Mouse (Mus musculus) CH12.LX (cell line): ENCODE data around the gene Ube2u. TPM values are rescaled to one million over a fixed set of nuclear protein-coding genes. Genes with fewer than 3 reads are reported as not detected.
"Not testable (repeated sequence)": the region's sequence is repeated elsewhere in the genome, so short reads cannot be mapped to it uniquely, and the experiment has no call there.

Experiments used
- DNase-seq: peaks from one replicate; pipeline ENCODE4 v3.0.0-alpha.2; 2013; ENCODE audit errors: extremely low read depth
- H3K27ac ChIP-seq: 2 replicates; pipeline ENCODE4 v1.5.1; 2012; ENCODE audit warnings: low read depth, mild to moderate bottlenecking, control low read depth, moderate library complexity; ENCODE audit not compliant: insufficient read depth
- H3K27me3 ChIP-seq: replicated peaks from 2 replicates; pipeline ENCODE3; 2012; ENCODE audit warnings: inconsistent platforms
- H3K36me3 ChIP-seq, 2 experiments: replicated peaks in 1 of 2; 2 replicates each; pipeline versions ENCODE3 to v1.6.1; 2012; ENCODE audit warnings: inconsistent platforms in 1 of 2, low read length in 1 of 2, mild to moderate bottlenecking in 1 of 2, mixed read lengths in 1 of 2, moderate library complexity in 1 of 2; ENCODE audit not compliant: control insufficient read depth in 1 of 2, insufficient read depth in 1 of 2
- H3K4me1 ChIP-seq, 2 experiments: 2 replicates each; pipeline ENCODE4 v1.6.1; 2012; ENCODE audit warnings: inconsistent platforms in 1 of 2, moderate library complexity in 1 of 2; ENCODE audit not compliant: insufficient read depth in 2 of 2, control insufficient read depth in 1 of 2
- H3K4me2 ChIP-seq: 2 replicates; pipeline ENCODE4 v1.6.1; 2012; ENCODE audit warnings: low read depth, mild to moderate bottlenecking, control low read depth; ENCODE audit not compliant: poor library complexity, insufficient read depth, severe bottlenecking
- H3K4me3 ChIP-seq, 3 experiments: fragments of 150-350 bp in 1 of 3; sonication (generic) in 1 of 3; replicated peaks in 1 of 3; 2 replicates each; pipeline versions ENCODE3 to v1.5.1; 2011 to 2012; ENCODE audit warnings: low read depth in 2 of 3, low read length in 2 of 3, mild to moderate bottlenecking in 2 of 3, moderate library complexity in 2 of 3, control low read depth in 1 of 3, improper control_type of control experiment in 1 of 3, inconsistent platforms in 1 of 3, mixed read lengths in 1 of 3; ENCODE audit not compliant: poor library complexity in 1 of 3
- H3K79me2 ChIP-seq: replicated peaks from 2 replicates; pipeline ENCODE4 v1.6.1; 2012; ENCODE audit warnings: mild to moderate bottlenecking, moderate library complexity; ENCODE audit not compliant: control insufficient read depth, poor library complexity, insufficient read depth, severe bottlenecking; ENCODE audit errors: extremely low read depth
- H3K9ac ChIP-seq: 2 replicates; pipeline ENCODE4 v1.6.1; 2012; ENCODE audit warnings: low read depth, mild to moderate bottlenecking, control low read depth, moderate library complexity; ENCODE audit not compliant: insufficient read depth
- H3K9me3 ChIP-seq: replicated peaks from 2 replicates; pipeline ENCODE3; 2012; ENCODE audit warnings: low read length, inconsistent platforms, mixed read lengths
- BHLHE40 ChIP-seq: IDR thresholded peaks from 2 replicates; pipeline ENCODE4 v1.6.1; 2011; ENCODE audit warnings: mild to moderate bottlenecking, low read depth, low read length, improper control_type of control experiment
- JUN ChIP-seq: IDR thresholded peaks from 2 replicates; pipeline ENCODE4 v1.6.1; 2011; ENCODE audit warnings: low read depth, mild to moderate bottlenecking, low read length, improper control_type of control experiment, moderate library complexity; ENCODE audit not compliant: insufficient read depth
- KAT2A ChIP-seq: IDR thresholded peaks from 2 replicates; pipeline ENCODE4 v1.6.1; 2012; ENCODE audit warnings: low read length, improper control_type of control experiment, inconsistent platforms; ENCODE audit not compliant: insufficient replicate concordance
- MAFK ChIP-seq: IDR thresholded peaks from 2 replicates; pipeline ENCODE4 v1.6.1; 2011; ENCODE audit warnings: low read length, improper control_type of control experiment; ENCODE audit not compliant: insufficient replicate concordance
- MAZ ChIP-seq: IDR thresholded peaks from 2 replicates; pipeline ENCODE4 v1.6.1; 2012; ENCODE audit warnings: low read depth, mild to moderate bottlenecking, inconsistent platforms, low read length, improper control_type of control experiment, moderate library complexity
- MEF2A ChIP-seq: IDR thresholded peaks from 2 replicates; pipeline ENCODE4 v1.6.1; 2014; ENCODE audit warnings: low read depth, mild to moderate bottlenecking, inconsistent platforms, low read length, improper control_type of control experiment, borderline replicate concordance
- MXI1 ChIP-seq: IDR thresholded peaks from 2 replicates; pipeline ENCODE4 v1.6.1; 2011; ENCODE audit warnings: mild to moderate bottlenecking, low read depth, low read length, improper control_type of control experiment
- NELFE ChIP-seq: IDR thresholded peaks from 2 replicates; pipeline ENCODE4 v1.6.1; 2011; ENCODE audit warnings: low read depth, low read length, improper control_type of control experiment
- RCOR1 ChIP-seq: conservative IDR thresholded peaks from 2 replicates; pipeline ENCODE4 v1.6.1; 2012; ENCODE audit warnings: low read depth, mild to moderate bottlenecking, inconsistent platforms, low read length, improper control_type of control experiment
- TCF12 ChIP-seq: IDR thresholded peaks from 2 replicates; pipeline ENCODE4 v1.6.1; 2014; ENCODE audit warnings: low read depth, mild to moderate bottlenecking, inconsistent platforms, low read length, improper control_type of control experiment
- UBTF ChIP-seq: IDR thresholded peaks from 2 replicates; pipeline ENCODE4 v1.6.1; 2012; ENCODE audit warnings: low read depth, mild to moderate bottlenecking, inconsistent platforms, low read length, improper control_type of control experiment, moderate library complexity
- dilution Hi-C: fragments of 300-500 bp; cut with MboI; formaldehyde crosslinking; loops from 2 replicates; pipeline ENCODE4 v1.14.3; 2020; ENCODE audit warnings: low sequenced_read_pairs; ENCODE audit not compliant: extremely low pct_unique_long_range_greater_than_20kb, extremely low pct_ligation_motif_present
- in situ Hi-C: fragments of 300-500 bp; cut with MboI; formaldehyde crosslinking; loops from 3 replicates; pipeline ENCODE4 v1.14.3; 2019; ENCODE audit warnings: low sequenced_read_pairs, low pct_ligation_motif_present, low pct_unique_long_range_greater_than_20kb, mixed read lengths
- polyA plus RNA-seq: library from polyadenylated mRNA; unstranded; fragments of >175 nt; gene quantifications from 2 replicates; pipeline ENCODE4 v1.2.1, GENCODE M21; 2012; ENCODE audit warnings: low read depth; ENCODE audit not compliant: insufficient read length
- total RNA-seq, 2 experiments: library from RNA; depleted of rRNA; stranded (reverse); fragments of 300-350 nt in 1 of 2; fragments of >200 nt in 1 of 2; gene quantifications; 2 replicates each; pipeline ENCODE4 v1.2.3; 2012 to 2014

The Ube2u gene
- total and polyA plus RNA-seq, 3 experiments, result not detected

DNA sequence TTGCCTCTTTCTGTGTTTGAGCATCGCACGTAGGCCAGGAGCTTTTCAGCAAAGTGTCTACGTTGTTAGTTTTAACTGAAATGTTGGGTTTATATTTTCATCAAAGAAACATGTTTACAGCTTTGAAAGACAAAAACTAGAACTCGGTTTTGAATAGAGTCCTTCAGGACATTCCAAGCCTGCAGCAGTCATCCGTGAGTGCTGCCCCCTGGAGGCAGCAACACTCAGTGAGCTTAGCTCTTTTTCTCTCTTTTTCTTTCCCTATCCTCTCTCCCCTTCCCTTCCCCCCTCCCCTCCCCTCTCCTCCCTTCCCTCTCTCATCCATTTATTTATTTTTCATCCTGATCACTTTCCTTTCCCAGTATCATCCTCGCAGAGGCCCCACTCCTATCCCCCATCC lies 19.5 kb downstream of the Ube2u start:
- in situ Hi-C loops (no loop called here), dilution Hi-C loops (no loop called here)
- no peak overlapping the region for H3K4me2 ChIP-seq
- no peaks in the 10 kb centered on the region for H3K4me1 ChIP-seq
- no peaks in the 10 kb centered on the region for H3K27me3 ChIP-seq
- no peak for TF ChIP-seq MAFK
- TF ChIP-seq, all 38 proteins: peak for 0
- Histone ChIP-seq H3K4me3 (no peak overlapping the region), H3K36me3 (no peaks in the 10 kb centered on the region), H3K9ac (no peak overlapping the region), H3K27ac (no peak overlapping the region), H3K9me3 (peaks cover 24% of the 10 kb centered on the region), H3K79me2 (no peaks in the 10 kb centered on the region)
- DNase-seq, result no peak

DNA sequence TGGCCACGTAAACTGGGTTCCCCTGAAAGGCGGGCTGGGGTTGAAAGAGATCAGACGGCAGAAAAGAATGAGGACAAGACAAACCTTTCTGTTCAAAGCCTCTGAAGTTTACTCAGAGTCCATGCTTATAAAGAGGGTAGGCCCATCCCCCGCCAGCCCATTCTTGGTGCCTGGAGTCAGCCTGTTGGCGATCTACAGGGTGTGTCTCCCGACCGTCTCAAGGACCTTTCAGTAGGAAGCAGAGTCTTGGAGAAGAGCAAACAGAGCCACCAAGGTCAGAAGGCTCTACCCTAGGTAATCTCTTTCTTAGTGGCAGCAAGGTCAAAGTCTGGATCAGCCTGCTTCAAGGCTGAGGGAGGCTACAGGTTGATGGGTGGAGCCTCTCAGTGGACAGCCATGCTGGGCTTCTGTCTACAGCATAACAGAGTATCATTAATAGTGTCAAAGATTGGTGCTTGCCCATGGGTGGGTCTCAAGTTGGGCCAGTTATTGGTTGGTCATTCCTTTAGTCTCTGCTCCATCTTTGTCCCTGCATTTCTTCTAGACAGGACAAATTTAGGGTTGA lies 20.5 kb downstream of the Ube2u start:
- H3K9ac ChIP-seq, dilution Hi-C loops, DNase-seq, H3K4me3 ChIP-seq, in situ Hi-C loops, H3K27me3 ChIP-seq, H3K79me2 ChIP-seq, H3K27ac ChIP-seq, H3K4me1 ChIP-seq, H3K36me3 ChIP-seq, H3K4me2 ChIP-seq: not testable (repeated sequence)
- peaks cover 21% of the 10 kb centered on the region for H3K9me3 ChIP-seq

DNA sequence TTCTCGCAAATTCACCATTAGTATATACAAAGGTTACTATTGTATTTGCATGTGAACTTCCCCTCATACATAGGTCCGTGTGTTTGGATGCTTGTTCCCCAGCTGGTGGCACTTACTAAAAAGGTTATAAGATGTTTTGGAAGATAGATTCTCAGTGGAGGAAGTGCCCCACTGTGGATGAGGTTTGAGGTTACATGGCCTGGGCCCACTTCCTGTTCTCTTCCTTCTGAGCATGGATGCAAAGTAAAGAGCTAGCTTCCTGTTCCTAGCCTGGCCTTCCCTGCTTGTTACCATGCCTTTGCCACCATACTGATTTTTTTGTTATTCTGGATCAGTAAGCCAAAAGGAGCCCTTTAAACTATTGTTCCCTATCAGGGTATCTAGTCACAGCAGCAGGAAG lies 24.7 kb downstream of the Ube2u start:
- Histone ChIP-seq H3K27me3 (no peaks in the 10 kb centered on the region), H3K79me2 (no peaks in the 10 kb centered on the region), H3K9ac (no peak overlapping the region), H3K27ac (no peak overlapping the region), H3K4me3 (no peak overlapping the region), H3K36me3 (no peaks in the 10 kb centered on the region), H3K4me2 (no peak overlapping the region), H3K4me1 (no peaks in the 10 kb centered on the region), H3K9me3 (peaks cover 11% of the 10 kb centered on the region)
- in situ Hi-C loops, result loop anchor here (25.0 kb wide), 1 partner anchor 466 kb away; no protein-coding TSS in a partner anchor
- dilution Hi-C loops, result no loop called here
- no peak for DNase-seq
- TF ChIP-seq NELFE, result no peak
- TF ChIP-seq MAZ, result no peak
- TF ChIP-seq UBTF, result no peak
- TF ChIP-seq TCF12, result no peak
- no peak for TF ChIP-seq KAT2A
- TF ChIP-seq MEF2A, result no peak
- TF ChIP-seq BHLHE40, result no peak
- no peak for TF ChIP-seq RCOR1
- no peak for TF ChIP-seq JUN
- TF ChIP-seq MXI1, result no peak
